Mouse (Mus musculus) kidney, postnatal 4 days (tissue): ENCODE results near the gene Ttc28.
"Not testable (repeated sequence)": the region's sequence is repeated elsewhere in the genome, so short reads cannot be mapped to it uniquely, and the experiment has no call there.

Experiments
- DNase-seq, 2 experiments: peaks; one replicate each; pipeline ENCODE4 v3.0.0; 2021; ENCODE audit warnings: mixed read lengths in 2 of 2

Ttc28 gene

DNA sequence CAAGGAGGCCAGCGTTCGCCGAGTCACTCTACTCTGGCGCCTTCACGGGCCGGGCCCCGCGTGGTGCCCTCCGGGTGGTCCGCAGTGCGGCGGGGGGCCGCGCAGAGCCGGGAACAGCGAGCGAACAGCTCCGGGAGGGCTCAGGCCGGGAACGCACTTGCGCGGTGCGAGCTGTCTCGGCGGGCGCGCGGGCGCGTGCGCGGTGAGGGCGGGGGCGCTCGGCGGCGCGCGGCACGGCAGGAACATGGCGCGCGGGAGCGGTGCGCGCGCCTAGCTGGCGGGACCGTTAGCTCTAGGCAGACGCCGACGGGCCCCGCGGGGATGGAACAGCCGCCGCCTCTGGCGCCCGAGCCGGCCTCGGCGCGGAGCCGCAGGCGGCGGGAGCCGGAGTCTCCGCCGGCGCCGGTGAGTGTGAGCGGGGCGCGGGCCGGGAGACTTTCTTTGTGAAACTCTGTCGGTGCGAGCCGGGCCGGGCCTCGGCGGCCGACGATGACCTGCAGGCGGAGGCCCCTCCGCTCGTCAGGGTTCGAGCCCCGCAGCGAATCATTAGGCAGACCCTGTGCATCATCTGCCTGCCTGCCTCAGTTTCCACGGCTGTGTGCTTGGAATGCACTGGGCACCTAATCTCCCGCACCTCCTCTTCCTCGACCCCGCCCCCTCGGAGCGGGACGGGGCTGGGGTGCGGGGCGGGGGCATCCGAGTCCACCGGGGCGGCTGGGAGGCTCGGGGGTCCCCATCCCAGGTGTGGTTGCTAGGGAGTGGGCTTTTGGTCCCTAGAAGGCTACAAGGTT is at the start of gene Ttc28:
Ttc28 (plus strand) TSS at position 220 of the 791 bp plus-strand sequence.
- peak; percentile 92 to 95 for DNase-seq

DNA sequence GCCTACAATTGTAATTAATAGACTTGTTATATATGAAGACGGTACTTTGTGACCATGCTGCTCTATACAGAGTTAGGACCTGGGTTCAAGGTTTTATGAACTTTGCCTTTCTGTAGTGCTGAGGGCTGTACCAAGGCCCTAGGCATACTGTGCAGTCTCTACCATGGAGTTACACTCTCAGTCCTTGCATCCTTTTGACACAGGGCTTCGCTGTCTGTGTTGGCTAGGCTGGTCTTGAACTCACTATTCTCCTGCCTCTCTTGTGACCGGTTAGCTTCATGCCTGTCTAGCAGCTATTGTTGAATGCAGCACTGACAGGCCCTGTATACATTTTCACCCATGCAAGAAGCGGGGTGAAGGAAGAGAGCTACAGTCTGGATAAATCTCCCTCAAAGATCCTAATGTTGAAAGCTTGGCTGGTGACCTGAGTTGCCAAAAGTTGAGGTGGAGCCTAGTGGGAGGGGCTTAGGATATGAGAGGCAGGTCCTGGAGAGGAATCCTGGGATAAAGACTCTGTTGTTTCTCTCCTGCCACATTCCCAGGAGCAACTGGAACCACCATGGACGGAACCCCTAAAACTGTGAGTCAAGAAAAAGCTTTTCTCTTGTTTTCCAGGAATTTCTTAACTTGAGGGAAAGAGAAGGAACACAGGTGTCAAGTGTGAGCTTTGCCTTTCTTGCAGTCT is 48.4 kb upstream of the Ttc28 start:
- DNase-seq, result no peak

GRCm38 (mm10) chr5:110835959-110836358 is 43.6 kb upstream of the Ttc28 start:
- DNase-seq, result peak; percentile 71 to 75

DNA sequence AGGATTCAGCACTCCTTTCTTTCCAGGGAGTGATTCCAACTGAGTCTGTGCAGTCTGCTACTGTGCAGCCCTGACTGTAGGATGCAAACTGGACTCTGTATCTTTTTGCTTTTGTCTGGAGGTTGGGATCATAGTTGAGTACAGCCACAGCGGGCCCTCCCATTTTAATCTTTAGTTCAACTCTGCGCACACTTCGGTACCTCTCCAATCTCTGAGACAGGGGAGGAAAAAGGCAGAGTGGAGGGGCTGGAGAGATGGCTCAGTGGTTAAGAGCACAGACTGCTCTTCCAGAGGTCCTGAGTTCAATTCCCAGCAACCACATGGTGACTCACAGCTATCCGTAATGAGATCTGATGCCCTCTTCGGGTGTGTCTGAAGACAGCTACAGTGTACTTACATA is 41.6 kb upstream of the Ttc28 start:
- DNase-seq, result not testable (repeated sequence)

GRCm38 (mm10) chr5:110839038-110839677 is 40.4 kb upstream of the Ttc28 start:
- no peak for DNase-seq

- DNase-seq, result peak; percentile 98
These were observed 39.8 kb upstream of the Ttc28 start, which contains the start of the genes Hscb and Chek2 for GRCm38 (mm10) chr5:110839678-110840365. Gene Hscb, minus strand, starts transcription at chr5:110839777. Gene Chek2, plus strand, starts transcription at chr5:110839979.

GRCm38 (mm10) chr5:110840465-110840864 is 39.1 kb upstream of the Ttc28 start:
- peak; percentile 67 to 73 for DNase-seq

DNA sequence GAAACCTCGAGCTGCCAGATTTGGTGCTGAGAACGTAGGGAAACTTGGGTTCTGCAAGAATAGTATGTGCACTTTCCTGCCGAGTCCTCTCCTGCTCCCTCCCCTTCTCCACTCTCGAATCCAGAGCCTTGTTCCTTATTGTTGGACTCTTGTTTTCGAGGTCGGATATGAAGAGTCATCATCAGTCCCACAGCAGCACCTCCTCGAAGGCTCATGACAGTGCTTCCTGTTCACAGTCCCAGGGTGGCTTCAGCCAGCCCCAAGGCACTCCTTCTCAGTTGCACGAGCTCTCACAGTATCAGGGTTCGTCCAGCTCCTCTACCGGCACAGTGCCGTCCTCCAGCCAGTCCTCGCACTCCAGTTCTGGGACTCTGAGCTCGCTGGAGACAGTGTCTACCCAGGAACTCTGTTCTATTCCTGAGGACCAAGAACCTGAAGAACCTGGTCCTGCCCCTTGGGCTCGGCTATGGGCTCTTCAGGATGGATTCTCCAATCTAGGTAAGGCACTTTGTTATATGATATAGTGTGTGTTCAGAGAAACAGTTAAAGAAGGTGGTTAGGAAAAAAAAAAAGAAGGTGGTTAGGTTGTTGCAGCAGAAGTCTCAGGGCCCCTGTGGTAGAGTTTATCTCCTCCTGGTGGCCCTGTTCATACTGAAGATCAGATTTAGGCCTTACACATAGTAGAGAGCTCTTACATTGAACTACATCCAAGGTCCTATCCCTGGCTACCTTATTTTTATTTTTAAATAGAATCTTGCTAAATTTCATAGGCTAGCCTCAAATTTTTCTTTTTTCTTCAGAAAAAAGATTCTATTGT is 38.3 kb upstream of the Ttc28 start:
- DNase-seq, result no peak

- no peak for DNase-seq
These were observed 26.6 kb upstream of the Ttc28 start for GRCm38 (mm10) chr5:110852990-110853389.

DNA sequence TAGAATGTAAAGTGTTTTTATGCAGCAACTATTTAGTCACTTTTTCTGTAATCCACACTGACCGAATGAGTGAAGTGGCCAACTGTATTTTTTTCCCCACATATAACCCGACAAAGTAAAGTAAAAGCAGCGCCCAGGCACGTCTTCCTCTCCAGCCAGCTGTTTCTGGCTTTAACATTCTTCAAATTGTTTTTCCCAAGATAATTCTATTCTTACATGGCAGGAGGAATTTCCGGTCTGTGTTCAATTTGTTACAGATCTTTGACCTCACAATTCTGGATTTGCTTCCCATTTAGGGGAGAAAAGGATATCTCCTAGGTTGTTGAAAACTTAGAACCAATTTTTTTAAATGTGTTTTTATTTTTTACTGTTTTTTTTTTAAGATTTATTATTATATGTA is 22.5 kb upstream of the Ttc28 start:
- peak in 1 of 2 experiments; percentile 32 for DNase-seq

DNA sequence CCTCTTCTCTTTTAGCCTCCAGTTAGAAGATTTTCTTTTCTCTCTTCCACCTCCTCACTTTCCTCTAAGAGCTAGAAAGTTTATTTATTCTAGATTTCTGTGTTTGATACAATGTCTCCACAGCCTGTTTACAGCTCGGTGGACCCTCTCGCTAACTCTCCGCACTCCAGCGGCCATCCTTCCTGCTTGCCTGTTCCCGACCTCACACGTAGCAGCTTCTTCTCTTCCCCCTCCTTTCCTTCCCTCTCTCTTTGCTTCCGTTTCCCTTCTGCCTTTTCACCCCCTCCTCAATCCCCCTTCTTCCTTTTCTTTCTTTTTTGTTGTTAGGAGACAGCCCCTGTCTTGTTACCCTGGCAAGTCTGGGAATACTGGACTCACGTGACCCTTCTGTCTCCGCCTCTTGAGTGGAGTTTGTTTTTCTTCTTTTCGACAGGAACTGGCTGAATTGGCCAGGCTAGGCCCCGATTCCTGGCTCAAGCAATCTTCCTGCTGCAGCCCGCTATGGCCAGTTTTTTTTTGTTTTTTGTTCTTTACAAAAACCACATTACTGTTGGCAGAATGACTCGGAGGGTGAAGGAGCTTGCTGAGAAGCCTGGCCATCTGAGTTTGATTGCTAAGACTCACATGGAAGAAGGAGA is 20.5 kb upstream of the Ttc28 start:
- DNase-seq, result peak; percentile 70 to 80

DNA sequence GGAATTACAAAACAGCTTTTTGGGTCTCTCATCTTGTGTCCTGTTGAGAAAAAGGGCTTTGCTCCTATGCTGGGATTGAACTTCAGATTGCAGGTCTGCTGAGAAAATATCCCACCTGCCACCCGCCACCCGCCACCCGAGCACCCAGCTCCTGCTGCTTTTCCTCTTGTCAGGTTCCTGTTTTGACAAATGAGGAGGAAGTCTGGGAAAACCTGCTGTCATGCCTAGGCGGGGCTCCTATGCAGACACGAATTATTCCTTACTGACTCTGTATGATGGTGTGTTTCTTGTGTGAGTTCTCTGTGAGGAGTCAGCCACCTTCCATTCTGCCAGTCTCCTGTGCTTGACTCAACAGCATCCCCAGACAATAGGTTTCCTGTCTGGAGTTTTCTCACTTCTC is 19.2 kb upstream of the Ttc28 start:
- no peak for DNase-seq

- DNase-seq, result no peak
These were observed 11.1 kb upstream of the Ttc28 start for GRCm38 (mm10) chr5:110868460-110868859.

DNA sequence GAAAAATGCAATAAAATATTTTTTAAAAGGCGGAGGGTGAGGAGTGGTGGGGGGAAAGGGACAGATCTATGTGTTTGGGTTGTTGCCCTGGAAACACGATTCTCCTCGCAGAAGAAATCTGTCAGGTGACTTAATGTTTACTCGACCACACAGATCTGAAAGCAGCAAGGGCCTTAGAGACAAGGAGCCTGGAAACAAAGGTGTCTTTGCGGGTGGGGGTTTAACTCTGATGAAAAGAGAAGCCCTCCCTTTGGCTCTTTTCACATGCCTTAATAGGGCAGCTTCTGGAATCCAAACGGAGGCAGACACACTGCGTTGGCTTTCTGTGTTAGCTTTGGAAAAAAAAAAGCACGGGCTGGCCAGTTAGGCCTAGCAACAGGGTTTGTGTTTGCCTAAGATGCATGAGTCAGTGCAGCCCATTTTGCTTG is 10.3 kb upstream of the Ttc28 start:
- no peak for DNase-seq

- DNase-seq, result no peak
These were observed 6.4 kb upstream of the Ttc28 start for GRCm38 (mm10) chr5:110873160-110873559.

DNA sequence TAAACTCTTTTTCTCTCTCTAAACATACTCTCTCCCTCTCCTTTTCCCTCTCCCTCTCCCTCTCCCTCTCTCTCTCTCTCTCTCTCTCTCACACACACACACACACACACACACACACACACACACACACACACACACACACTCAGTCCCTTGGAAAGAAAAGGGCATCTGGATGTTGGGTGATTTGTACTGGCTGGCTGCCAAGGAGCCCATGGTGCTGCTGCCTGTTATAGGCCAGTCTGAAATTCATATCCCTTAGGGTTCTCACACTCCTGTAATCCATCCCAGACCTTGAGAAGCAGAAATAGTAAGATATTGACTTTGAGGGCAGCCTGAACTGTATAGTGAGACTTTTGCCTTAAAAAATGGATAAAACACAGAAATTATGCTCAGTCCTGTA is 4.9 kb upstream of the Ttc28 start:
- DNase-seq, result peak in 1 of 2 experiments; percentile 37

- DNase-seq, result no peak
These were observed 4.3 kb upstream of the Ttc28 start for GRCm38 (mm10) chr5:110875286-110875685.

- DNase-seq, result no peak
These were observed 1.7 kb upstream of the Ttc28 start for GRCm38 (mm10) chr5:110877666-110878505.

- not testable (repeated sequence) for DNase-seq
These were observed 1.1 kb upstream of the Ttc28 start for GRCm38 (mm10) chr5:110878526-110878925.

DNA sequence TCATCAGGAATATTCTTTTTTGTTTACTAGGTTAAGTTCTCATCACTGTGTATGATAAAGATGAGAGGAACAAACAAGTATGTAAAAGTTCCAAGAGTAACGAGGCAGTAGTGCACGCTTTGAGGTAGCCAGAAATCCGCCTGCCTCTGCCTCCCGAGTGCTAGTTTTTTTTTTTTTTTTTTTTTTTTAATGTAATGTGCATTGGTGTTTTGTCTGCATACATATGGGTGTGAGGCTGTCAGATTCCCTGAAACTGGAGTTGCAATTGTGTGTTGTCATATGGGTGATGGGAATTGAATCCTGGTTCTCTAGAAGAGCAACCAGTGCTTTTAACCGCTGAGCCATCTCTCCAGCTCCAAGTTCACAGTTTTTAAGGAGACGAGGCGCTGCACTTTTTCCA is 561 bp upstream of the Ttc28 start:
- no peak for DNase-seq

DNA sequence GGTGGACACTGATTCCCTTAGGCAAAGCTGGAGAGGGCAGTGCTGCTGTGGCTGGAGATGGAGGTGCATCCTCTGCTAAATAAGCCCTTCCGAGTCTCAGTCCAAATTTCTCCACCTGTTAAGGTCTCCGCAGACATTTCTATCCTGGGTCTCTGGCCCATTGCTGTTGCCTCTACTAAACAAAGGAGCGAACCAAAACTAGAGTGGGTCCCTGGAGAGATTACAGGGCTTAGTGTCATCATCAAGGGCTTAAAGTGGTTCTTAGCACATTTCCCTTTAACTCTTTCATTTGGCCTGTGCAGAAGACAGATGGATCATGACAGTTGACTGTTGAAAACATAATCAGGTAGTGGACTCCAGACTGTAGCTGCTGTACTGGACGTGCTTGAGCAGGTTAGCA is 9.0 kb downstream of the Ttc28 start:
- no peak for DNase-seq
